Mouse (Mus musculus): ENCODE results near the gene Gm21693. TPM values are rescaled to one million over a fixed set of nuclear protein-coding genes. Genes with fewer than 3 reads are reported as not detected.

The Gm21693 gene
- total RNA-seq (2023) = not detected

DNA sequence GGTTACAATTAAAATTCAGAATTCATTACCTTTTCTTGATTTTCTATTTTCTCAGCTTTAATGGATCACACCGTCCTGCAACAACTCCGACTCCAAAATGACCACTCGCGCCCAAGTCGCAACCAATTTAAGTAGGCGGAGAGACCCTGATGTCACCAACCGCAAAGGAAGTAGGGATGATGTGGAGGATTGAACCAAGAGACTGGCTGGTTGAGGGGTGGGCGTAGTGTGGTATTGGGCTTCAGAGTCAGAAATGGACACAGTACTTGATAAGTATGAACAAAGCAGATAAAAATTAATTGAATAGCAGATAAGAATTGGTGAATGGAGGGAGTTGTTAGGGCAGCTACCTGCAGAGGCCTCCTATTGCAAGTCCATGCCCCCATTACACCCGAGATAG lies at the start of gene Gm21693:
Gene Gm21693, minus strand, starts transcription at position 101 of the 400 bp plus-strand sequence.

GRCm38 (mm10) chrY:3306349-3306748 lies 38.8 kb downstream of the Gm21693 start, which contains the start of gene Gm21677:
Gene Gm21677, minus strand, starts transcription at chrY:3306449.

Other genes with a start within 250 kb of the Gm21693 start
- gene Gm21677, start 38.9 kb downstream of the Gm21693 start, total RNA-seq (2023) = not detected
- gene Gm21704, start 64.8 kb upstream of the Gm21693 start, total RNA-seq (2023) = not detected
- not detected for gene Gm21708, start 64.8 kb upstream of the Gm21693 start, total RNA-seq (2023)